ENCODE assay signal across 12 mouse cellular contexts in genomic region chr1:152514256-152514655, GRCm38 (mm10).
A peak's percentile ranks its signal among the peaks of the same experiment; 100 is the strongest.
DNase-seq lines count a peak whose midpoint lies in the region; ATAC-seq lines count a peak whose summit lies in the region.
"Had no signal": no experiment of that assay in that cellular context is flagged by ENCODE, and none has a peak within 500 bp of the region (broad histone marks: within the 10 kb centered on the region; RNA-seq: fewer than 3 reads in every experiment).

No protein-coding gene starts in this region.

- no peak; the same call in 1 of the 2 replicates for ATAC-seq in hindbrain, embryonic 15.5 days (ENCODE audit: low FRiP score, low read depth)
- ATAC-seq in embryonic facial prominence, embryonic 15.5 days (ENCODE audit: insufficient number of reproducible peaks, low FRiP score, low TSS enrichment, low read depth) = peak; percentile 63; the same call in 1 of the 2 replicates
- peak; percentile 50; the same call in 1 of the 2 replicates for ATAC-seq in heart, embryonic 15.5 days (replicated peaks; ENCODE audit: insufficient number of reproducible peaks, insufficient read depth, low FRiP score, low read depth)
- 0 out of 2 replicates have a peak, but pooled peaks have one; percentile 37 for ATAC-seq in midbrain, embryonic 15.5 days (replicated peaks)

- no peak for DNase-seq in hindbrain, embryonic 10.5 days (ENCODE audit: low spot score)
- no peak for DNase-seq in spleen, postnatal 4 days (ENCODE audit: low spot score in 2 of 2)
- DNase-seq in kidney, postnatal 25 days = no peak
- no peak for DNase-seq in adrenal gland, postnatal 4 days (ENCODE audit: low spot score in 2 of 2)
- DNase-seq: cerebellum, adult 11-12 months; lung, adult 18-20 months; spleen, adult 18-20 months; thymus, postnatal 36 days had no signal

- WGBS in hindbrain, embryonic 15.5 days = 74% methylated on average over 4 of the region's 4 CpGs
- WGBS in hindbrain, embryonic 10.5 days = 71% methylated on average over 4 of the region's 4 CpGs
- 31% methylated on average over 4 of the region's 4 CpGs for WGBS in embryonic facial prominence, embryonic 15.5 days
- 33% methylated on average over 4 of the region's 4 CpGs for WGBS in heart, embryonic 15.5 days
- 64% methylated on average over 4 of the region's 4 CpGs for WGBS in midbrain, embryonic 15.5 days

- no peak overlapping the region for H3K4me3 ChIP-seq in hindbrain, embryonic 15.5 days
- no peak overlapping the region for H3K4me3 ChIP-seq in hindbrain, embryonic 10.5 days
- H3K4me3 ChIP-seq in embryonic facial prominence, embryonic 15.5 days (replicated peaks) = no peak overlapping the region
- H3K4me3 ChIP-seq in heart, embryonic 15.5 days = no peak overlapping the region
- H3K4me3 ChIP-seq in midbrain, embryonic 15.5 days = no peak overlapping the region

- H3K4me1 ChIP-seq in hindbrain, embryonic 15.5 days (replicated peaks) = peaks cover 4% of the 10 kb centered on the region; the same call in 1 of the 2 replicates
- H3K4me1 ChIP-seq in hindbrain, embryonic 10.5 days (replicated peaks) = 0 out of 2 replicates have a peak, but pooled peaks cover 4% of the 10 kb centered on the region
- peaks cover 12% of the 10 kb centered on the region for H3K4me1 ChIP-seq in embryonic facial prominence, embryonic 15.5 days
- peaks cover 10% of the 10 kb centered on the region for H3K4me1 ChIP-seq in heart, embryonic 15.5 days (replicated peaks)
- peaks cover 5% of the 10 kb centered on the region; the same call in 1 of the 2 replicates for H3K4me1 ChIP-seq in midbrain, embryonic 15.5 days

- no peaks in the 10 kb centered on the region for H3K9me3 ChIP-seq in hindbrain, embryonic 15.5 days
- H3K9me3 ChIP-seq in hindbrain, embryonic 10.5 days = no peaks in the 10 kb centered on the region
- H3K9me3 ChIP-seq in embryonic facial prominence, embryonic 15.5 days (replicated peaks) = no peaks in the 10 kb centered on the region
- H3K9me3 ChIP-seq in heart, embryonic 15.5 days (replicated peaks) = no peaks in the 10 kb centered on the region
- H3K9me3 ChIP-seq in midbrain, embryonic 15.5 days = no peaks in the 10 kb centered on the region

- H3K27ac ChIP-seq in hindbrain, embryonic 15.5 days (replicated peaks) = 0 out of 2 replicates have a peak overlapping the region, but pooled peaks have one; percentile 1
- no peak overlapping the region for H3K27ac ChIP-seq in hindbrain, embryonic 10.5 days
- H3K27ac ChIP-seq in embryonic facial prominence, embryonic 15.5 days (replicated peaks) = peak overlapping the region; percentile 79
- peak overlapping the region; percentile 70 for H3K27ac ChIP-seq in heart, embryonic 15.5 days
- H3K27ac ChIP-seq in midbrain, embryonic 15.5 days = peak overlapping the region; percentile 47; the same call in 1 of the 2 replicates

- H3K36me3 ChIP-seq in hindbrain, embryonic 15.5 days = no peaks in the 10 kb centered on the region; the same call in 1 of the 2 replicates
- peaks cover 20% of the 10 kb centered on the region for H3K36me3 ChIP-seq in hindbrain, embryonic 10.5 days
- H3K36me3 ChIP-seq in embryonic facial prominence, embryonic 15.5 days = peaks cover 14% of the 10 kb centered on the region
- H3K36me3 ChIP-seq in heart, embryonic 15.5 days = peaks cover 29% of the 10 kb centered on the region
- no peaks in the 10 kb centered on the region for H3K36me3 ChIP-seq in midbrain, embryonic 15.5 days (replicated peaks)

- no peaks in the 10 kb centered on the region for H3K27me3 ChIP-seq in hindbrain, embryonic 15.5 days
- H3K27me3 ChIP-seq in hindbrain, embryonic 10.5 days (ENCODE audit: insufficient read depth, poor library complexity, severe bottlenecking) = no peaks in the 10 kb centered on the region
- no peaks in the 10 kb centered on the region for H3K27me3 ChIP-seq in embryonic facial prominence, embryonic 15.5 days
- no peaks in the 10 kb centered on the region for H3K27me3 ChIP-seq in heart, embryonic 15.5 days
- H3K27me3 ChIP-seq in midbrain, embryonic 15.5 days (replicated peaks) = no peaks in the 10 kb centered on the region

- no peak overlapping the region for H3K4me2 ChIP-seq in hindbrain, embryonic 15.5 days
- no peak overlapping the region for H3K4me2 ChIP-seq in embryonic facial prominence, embryonic 15.5 days (replicated peaks)
- peak overlapping the region; percentile 38 for H3K4me2 ChIP-seq in heart, embryonic 15.5 days
- H3K4me2 ChIP-seq in midbrain, embryonic 15.5 days = no peak overlapping the region

- H3K9ac ChIP-seq in hindbrain, embryonic 15.5 days = no peak overlapping the region
- no peak overlapping the region for H3K9ac ChIP-seq in embryonic facial prominence, embryonic 15.5 days
- no peak overlapping the region for H3K9ac ChIP-seq in heart, embryonic 15.5 days
- no peak overlapping the region for H3K9ac ChIP-seq in midbrain, embryonic 15.5 days
